Comparison of ENCODE assay signal across 10 mouse cellular contexts in genomic region chr1:190171750-190172149, GRCm38 (mm10). TPM values are rescaled to one million over a fixed set of nuclear protein-coding genes. Genes with fewer than 3 reads are reported as not detected.
A peak's percentile ranks its signal among the peaks of the same experiment; 100 is the strongest.
DNase-seq lines count a peak whose midpoint lies in the region; ATAC-seq and TF ChIP-seq lines count a peak whose summit lies in the region.
"Had no signal": no experiment of that assay in that cellular context is flagged by ENCODE, and none has a peak within 500 bp of the region (broad histone marks: within the 10 kb centered on the region; RNA-seq: fewer than 3 reads in every experiment).

No protein-coding gene starts in this region.

- ATAC-seq in neural tube, embryonic 11.5 days (ENCODE audit: insufficient read depth, low FRiP score, low TSS enrichment) = no peak
- ATAC-seq in liver, embryonic 12.5 days = no peak
- no peak for ATAC-seq in megakaryocyte-erythroid progenitor cell, adult 5-6 weeks (replicated peaks; ENCODE audit: low FRiP score, low TSS enrichment, poor library complexity, severe bottlenecking)

- no peak overlapping the region for H3K4me3 ChIP-seq in cerebellum, adult 2 months (replicated peaks; ENCODE audit: insufficient read depth, low read depth, low read length)
- no peak overlapping the region for H3K4me3 ChIP-seq in neural tube, embryonic 11.5 days (ENCODE audit: low read depth, low read length)
- peak overlapping the region; percentile 62 for H3K4me3 ChIP-seq in liver, embryonic 12.5 days
- H3K4me3 ChIP-seq in gastrocnemius, adult 2 months = no peak overlapping the region

- peaks cover 6% of the 10 kb centered on the region; the same call in 1 of the 2 replicates for H3K4me1 ChIP-seq in cerebellum, adult 2 months (ENCODE audit: control insufficient read depth, insufficient read depth, low read length)
- peaks cover 29% of the 10 kb centered on the region for H3K4me1 ChIP-seq in neural tube, embryonic 11.5 days (ENCODE audit: control insufficient read depth, insufficient read depth, low read length)
- peaks cover 53% of the 10 kb centered on the region for H3K4me1 ChIP-seq in liver, embryonic 12.5 days

- no peak for TF ChIP-seq CTCF in cerebellum, adult 2 months (IDR thresholded peaks at IDR 0.05; ENCODE audit: borderline replicate concordance, insufficient read depth, low read depth, low read length)
- no peak for TF ChIP-seq CTCF in gastrocnemius, adult 2 months (IDR thresholded peaks at IDR 0.05)

- no peaks in the 10 kb centered on the region for H3K27me3 ChIP-seq in cerebellum, adult 2 months (ENCODE audit: control insufficient read depth, insufficient read depth, low read length)
- peaks cover 26% of the 10 kb centered on the region for H3K27me3 ChIP-seq in neural tube, embryonic 11.5 days (ENCODE audit: control insufficient read depth, insufficient read depth, low read length)
- H3K27me3 ChIP-seq in liver, embryonic 12.5 days (replicated peaks) = peaks cover 92% of the 10 kb centered on the region

- DNase-seq in cerebellum, adult 2 months = peak; percentile 15 to 26
- DNase-seq in cerebellum, adult 11 months = no peak
- DNase-seq in neural tube, embryonic 11.5 days (ENCODE audit: low spot score) = no peak
- DNase-seq in neural tube, embryonic 10.5 days (ENCODE audit: extremely low spot score, low spot score) = no peak
- DNase-seq in gastrocnemius, adult 2 months = no peak
- DNase-seq in ovary, postnatal 14 days (ENCODE audit: low spot score) = no peak
- DNase-seq: right cerebral cortex, postnatal 25 days had no signal

- H3K4me2 ChIP-seq in neural tube, embryonic 11.5 days (ENCODE audit: low read depth) = peak overlapping the region; percentile 83
- H3K4me2 ChIP-seq in liver, embryonic 12.5 days = peak overlapping the region; percentile 73

- no peak overlapping the region for H3K27ac ChIP-seq in cerebellum, adult 2 months (ENCODE audit: insufficient read depth, low read length)
- no peak overlapping the region for H3K27ac ChIP-seq in neural tube, embryonic 11.5 days (ENCODE audit: low read depth, low read length)
- no peak overlapping the region for H3K27ac ChIP-seq in liver, embryonic 12.5 days
- no peak overlapping the region for H3K27ac ChIP-seq in gastrocnemius, adult 2 months

- no peaks in the 10 kb centered on the region for H3K36me3 ChIP-seq in neural tube, embryonic 11.5 days (ENCODE audit: control insufficient read depth, insufficient read depth, low read length)
- H3K36me3 ChIP-seq in liver, embryonic 12.5 days = no peaks in the 10 kb centered on the region

- TF ChIP-seq POLR2A in cerebellum, adult 2 months (IDR thresholded peaks at IDR 0.05; ENCODE audit: borderline replicate concordance, insufficient read depth, low read length) = no peak

- intact Hi-C loops in gastrocnemius, adult 2 months (cut with DNase I) = no loop called here

- H3K9ac ChIP-seq in neural tube, embryonic 11.5 days (ENCODE audit: low read length) = no peak overlapping the region
- 0 out of 2 replicates have a peak overlapping the region, but pooled peaks have one; percentile 4 for H3K9ac ChIP-seq in liver, embryonic 12.5 days

- WGBS in cerebellum, adult 2 months = 45% methylated on average over 12 of the region's 12 CpGs
- WGBS in neural tube, embryonic 11.5 days = 1% methylated on average over 12 of the region's 12 CpGs
- WGBS in liver, embryonic 12.5 days (ENCODE audit: insufficient replicate concordance) = 2% methylated on average over 12 of the region's 12 CpGs

- H3K9me3 ChIP-seq in neural tube, embryonic 11.5 days (ENCODE audit: control insufficient read depth, low read length) = no peaks in the 10 kb centered on the region
- H3K9me3 ChIP-seq in liver, embryonic 12.5 days (replicated peaks) = no peaks in the 10 kb centered on the region

RNA-seq across cellular contexts. Expression of gene Prox1, which starts 1.2 kb away (rescaled TPM):
- polyA plus RNA-seq in cerebellum, adult 2 months (2012; rRNA removed) = 13.7 and 14.7 TPM in 2 replicates
- polyA plus RNA-seq in neural tube, embryonic 11.5 days (2014; fragmentation: Nextera tagmentation; extraction: Ambion mirVana) = 11.6 and 13.9 TPM in 2 replicates
- polyA plus RNA-seq in liver, embryonic 12.5 days (2016; fragmentation: Nextera tagmentation; extraction: Ambion mirVana) = 7.6 TPM in 2 replicates
- total RNA-seq in megakaryocyte-erythroid progenitor cell, adult 5-6 weeks (2014; fragmentation: Nextera tagmentation) = not detected in 2 replicates
- 0.30 TPM in 1 of 2 replicates, not detected in the other for total RNA-seq in megakaryocyte-erythroid progenitor cell, adult 5-6 weeks (2017)
- 1 to 10 TPM; 3.7 to 4.6 TPM for total RNA-seq in gastrocnemius, adult 2 months (2021)
- total RNA-seq: megakaryocyte progenitor cell, adult 5-6 weeks had no signal

Comparison
In these comparisons a context has a peak if more than half of its experiments do, and no peak if none do; other contexts are left out.
1. DNase-seq: peak in cerebellum, adult 2 months (2 of 2); none in cerebellum, adult 11 months (single experiment), neural tube, embryonic 11.5 days (single experiment), neural tube, embryonic 10.5 days (single experiment), gastrocnemius, adult 2 months (single experiment) and ovary, postnatal 14 days (single experiment).